Mouse (Mus musculus): ENCODE measurements at regions not wholly inside any gene's neighbourhood (a gene's known extent, or its start where the extent isn't known, plus 50 kb on each side); places are given as distances from the start of the nearest gene placed in this dataset.

- Histone ChIP-seq H3K4me2 (replicated peaks) (no peak overlapping the region), H3K27me3 (no peaks in the 10 kb centered on the region), H3K4me1 (no peaks in the 10 kb centered on the region), H3K9me3 (replicated peaks) (no peaks in the 10 kb centered on the region), H3K9ac (no peak overlapping the region), H3K36me3 (no peaks in the 10 kb centered on the region), H3K4me3 (no peak overlapping the region), H3K27ac (no peak overlapping the region)
- 87% methylated on average over 5 of the region's 5 CpGs for WGBS
- no peak for ATAC-seq (ENCODE audit: low FRiP score)
Measured at GRCm38 (mm10) chr2:61341254-61341653, 237.1 kb upstream of the Tank start.

GRCm38 (mm10) chr2:61319226-61319625 is 259.2 kb upstream of the Tank start:
- no peak overlapping the region for H3K9ac ChIP-seq
- no peaks in the 10 kb centered on the region for H3K4me1 ChIP-seq
- no peaks in the 10 kb centered on the region for H3K27me3 ChIP-seq
- no peak overlapping the region for H3K4me3 ChIP-seq
- 89% methylated on average over 4 of the region's 4 CpGs for WGBS
- no peaks in the 10 kb centered on the region for H3K36me3 ChIP-seq
- H3K27ac ChIP-seq: no peak overlapping the region
- ATAC-seq (ENCODE audit: low FRiP score): no peak
- H3K4me2 ChIP-seq (replicated peaks): no peak overlapping the region
- H3K9me3 ChIP-seq (replicated peaks): no peaks in the 10 kb centered on the region

GRCm38 (mm10) chr2:61310405-61310804 is 268.0 kb upstream of the Tank start:
- H3K27me3 ChIP-seq: no peaks in the 10 kb centered on the region
- WGBS: 66% methylated on average over 4 of the region's 4 CpGs
- no peaks in the 10 kb centered on the region for H3K36me3 ChIP-seq
- H3K9me3 ChIP-seq (replicated peaks): no peaks in the 10 kb centered on the region
- no peak overlapping the region for H3K4me3 ChIP-seq
- no peak overlapping the region for H3K9ac ChIP-seq
- no peak for ATAC-seq (ENCODE audit: low FRiP score)
- H3K4me2 ChIP-seq (replicated peaks): no peak overlapping the region
- no peak overlapping the region for H3K27ac ChIP-seq
- H3K4me1 ChIP-seq: no peaks in the 10 kb centered on the region

GRCm38 (mm10) chr2:61309219-61309618 is 269.2 kb upstream of the Tank start:
- Histone ChIP-seq H3K4me2 (replicated peaks) (no peak overlapping the region), H3K36me3 (no peaks in the 10 kb centered on the region), H3K9me3 (replicated peaks) (no peaks in the 10 kb centered on the region), H3K27ac (no peak overlapping the region), H3K4me1 (no peaks in the 10 kb centered on the region), H3K4me3 (no peak overlapping the region), H3K9ac (no peak overlapping the region), H3K27me3 (no peaks in the 10 kb centered on the region)
- 90% methylated on average over 2 of the region's 2 CpGs for WGBS
- no peak for ATAC-seq (ENCODE audit: low FRiP score)

- H3K9ac ChIP-seq: no peak overlapping the region
- no peak overlapping the region for H3K4me3 ChIP-seq
- no peak for ATAC-seq (ENCODE audit: low FRiP score)
- H3K27me3 ChIP-seq: no peaks in the 10 kb centered on the region
- 78% methylated on average over 5 of the region's 5 CpGs for WGBS
- H3K4me1 ChIP-seq: no peaks in the 10 kb centered on the region
- H3K27ac ChIP-seq: no peak overlapping the region
- no peaks in the 10 kb centered on the region for H3K36me3 ChIP-seq
- H3K4me2 ChIP-seq (replicated peaks): no peak overlapping the region
- no peaks in the 10 kb centered on the region for H3K9me3 ChIP-seq (replicated peaks)
Measured at GRCm38 (mm10) chr2:61297135-61297534, 281.2 kb upstream of the Tank start.

GRCm38 (mm10) chr2:61296606-61297005 is 281.8 kb upstream of the Tank start:
- Histone ChIP-seq H3K27ac (no peak overlapping the region), H3K27me3 (no peaks in the 10 kb centered on the region), H3K4me1 (no peaks in the 10 kb centered on the region), H3K9ac (no peak overlapping the region), H3K4me2 (replicated peaks) (no peak overlapping the region), H3K4me3 (no peak overlapping the region), H3K36me3 (no peaks in the 10 kb centered on the region), H3K9me3 (replicated peaks) (no peaks in the 10 kb centered on the region)
- no peak for ATAC-seq (ENCODE audit: low FRiP score)
- 88% methylated on average over 6 of the region's 6 CpGs for WGBS

GRCm38 (mm10) chr2:61295261-61295964 is 283.0 kb upstream of the Tank start:
- H3K27ac ChIP-seq: no peak overlapping the region
- WGBS: 65% methylated on average over 6 of the region's 6 CpGs

GRCm38 (mm10) chr2:61288246-61288645 is 290.1 kb upstream of the Tank start:
- no peaks in the 10 kb centered on the region for H3K36me3 ChIP-seq
- no peaks in the 10 kb centered on the region for H3K9me3 ChIP-seq (replicated peaks)
- no peaks in the 10 kb centered on the region for H3K4me1 ChIP-seq
- H3K27ac ChIP-seq: no peak overlapping the region
- WGBS: 67% methylated on average over 2 of the region's 2 CpGs
- no peak overlapping the region for H3K4me2 ChIP-seq (replicated peaks)
- H3K27me3 ChIP-seq: no peaks in the 10 kb centered on the region
- H3K9ac ChIP-seq: no peak overlapping the region
- H3K4me3 ChIP-seq: no peak overlapping the region
- no peak for ATAC-seq (ENCODE audit: low FRiP score)

More at GRCm38 (mm10) chr2:61295261-61295964, 283.0 kb upstream of the Tank start:
- Histone ChIP-seq H3K4me1 (no peaks in the 10 kb centered on the region), H3K4me2 (replicated peaks) (no peak overlapping the region), H3K36me3 (no peaks in the 10 kb centered on the region), H3K9ac (no peak overlapping the region), H3K27me3 (no peaks in the 10 kb centered on the region), H3K9me3 (replicated peaks) (no peaks in the 10 kb centered on the region), H3K4me3 (no peak overlapping the region)
- no peak for ATAC-seq (ENCODE audit: low FRiP score)

GRCm38 (mm10) chr2:61284706-61285105 is 293.7 kb upstream of the Tank start:
- Histone ChIP-seq H3K27ac (no peak overlapping the region), H3K9ac (no peak overlapping the region), H3K9me3 (replicated peaks) (no peaks in the 10 kb centered on the region), H3K4me3 (no peak overlapping the region), H3K36me3 (no peaks in the 10 kb centered on the region), H3K4me1 (no peaks in the 10 kb centered on the region), H3K27me3 (no peaks in the 10 kb centered on the region), H3K4me2 (replicated peaks) (no peak overlapping the region)
- no peak for ATAC-seq (ENCODE audit: low FRiP score)
- WGBS: 80% methylated on average over 6 of the region's 6 CpGs

- no peak for ATAC-seq (ENCODE audit: low FRiP score)
- no peak overlapping the region for H3K27ac ChIP-seq
- 68% methylated on average over 9 of the region's 9 CpGs for WGBS
- no peak overlapping the region for H3K4me2 ChIP-seq (replicated peaks)
- H3K4me1 ChIP-seq: no peaks in the 10 kb centered on the region
- no peak overlapping the region for H3K9ac ChIP-seq
- no peak overlapping the region for H3K4me3 ChIP-seq
- no peaks in the 10 kb centered on the region for H3K9me3 ChIP-seq (replicated peaks)
- H3K27me3 ChIP-seq: no peaks in the 10 kb centered on the region
- H3K36me3 ChIP-seq: no peaks in the 10 kb centered on the region
Measured at GRCm38 (mm10) chr2:61283829-61284601, 294.4 kb upstream of the Tank start.

- Histone ChIP-seq H3K4me2 (replicated peaks) (no peak overlapping the region), H3K9me3 (replicated peaks) (no peaks in the 10 kb centered on the region), H3K36me3 (no peaks in the 10 kb centered on the region), H3K9ac (no peak overlapping the region), H3K4me3 (no peak overlapping the region), H3K4me1 (no peaks in the 10 kb centered on the region), H3K27me3 (no peaks in the 10 kb centered on the region), H3K27ac (no peak overlapping the region)
- WGBS: 83% methylated on average over 5 of the region's 5 CpGs
- ATAC-seq (ENCODE audit: low FRiP score): no peak
Measured at GRCm38 (mm10) chr2:61272721-61273120, 305.7 kb upstream of the Tank start.

GRCm38 (mm10) chr2:61267706-61268105 is 304.7 kb upstream of the Rbms1 start:
- H3K4me2 ChIP-seq (replicated peaks): no peak overlapping the region
- H3K9ac ChIP-seq: no peak overlapping the region
- 92% methylated on average over 3 of the region's 3 CpGs for whole genome bisulfite sequencing
- H3K9me3 ChIP-seq (replicated peaks): no peaks in the 10 kb centered on the region
- no peak overlapping the region for H3K27ac ChIP-seq
- H3K27me3 ChIP-seq: no peaks in the 10 kb centered on the region
- H3K36me3 ChIP-seq: no peaks in the 10 kb centered on the region
- no peak for ATAC-seq (ENCODE audit: low FRiP score)
- no peak overlapping the region for H3K4me3 ChIP-seq
- no peaks in the 10 kb centered on the region for H3K4me1 ChIP-seq
